Mouse (Mus musculus) liver, postnatal 0 days (tissue): ENCODE measurements at regions not wholly inside any gene's neighbourhood (a gene's known extent, or its start where the extent isn't known, plus 50 kb on each side); places are given as distances from the start of the nearest gene placed in this dataset.

Source experiments
- CTCF ChIP-seq: sonication (generic); IDR thresholded peaks from 2 replicates; pipeline ENCODE4 v1.5.1; 2016; ENCODE audit warnings: antibody characterized with exemption, low read depth
- EP300 ChIP-seq: IDR thresholded peaks from 2 replicates; pipeline ENCODE4 v1.6.1; 2016; ENCODE audit warnings: antibody characterized with exemption, low read depth, mild to moderate bottlenecking

- TF ChIP-seq CTCF = no peak
- TF ChIP-seq EP300 = no peak
Measured at GRCm38 (mm10) chr12:25242369-25242768, 145.4 kb upstream of the Id2 start.
